Mouse (Mus musculus) thymus, postnatal 25 days (tissue): ENCODE measurements around the gene Nmt2.

ENCODE experiments used
- DNase-seq: peaks from one replicate; pipeline ENCODE4 v3.0.0; 2022

Gene Nmt2

GRCm38 (mm10) chr2:3283602-3284472 is at the start of gene Nmt2:
Nmt2 (plus strand) TSS chr2:3284212.
- peak; percentile 99 for DNase-seq

DNA sequence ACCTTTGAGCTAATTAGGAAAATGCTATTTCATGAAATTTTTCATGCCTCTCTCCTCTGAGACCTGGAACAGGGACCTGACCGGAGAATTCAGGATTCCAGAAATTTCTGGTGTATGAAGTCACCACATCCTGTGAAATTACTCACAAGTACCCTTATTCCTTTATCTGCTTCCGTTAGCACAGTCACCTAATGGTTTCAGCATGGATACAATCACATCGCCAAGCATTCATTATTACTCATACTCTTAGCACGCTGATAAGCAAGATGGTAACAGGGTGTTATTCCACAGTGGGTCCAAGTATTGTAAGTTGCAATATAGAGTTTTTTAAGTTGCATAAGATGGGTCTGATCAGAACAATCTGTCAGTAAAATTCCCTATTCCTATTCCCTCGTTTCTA is 44.8 kb upstream of the Nmt2 start:
- DNase-seq, result no peak

GRCm38 (mm10) chr2:3244251-3244650 is 39.8 kb upstream of the Nmt2 start:
- DNase-seq, result no peak

DNA sequence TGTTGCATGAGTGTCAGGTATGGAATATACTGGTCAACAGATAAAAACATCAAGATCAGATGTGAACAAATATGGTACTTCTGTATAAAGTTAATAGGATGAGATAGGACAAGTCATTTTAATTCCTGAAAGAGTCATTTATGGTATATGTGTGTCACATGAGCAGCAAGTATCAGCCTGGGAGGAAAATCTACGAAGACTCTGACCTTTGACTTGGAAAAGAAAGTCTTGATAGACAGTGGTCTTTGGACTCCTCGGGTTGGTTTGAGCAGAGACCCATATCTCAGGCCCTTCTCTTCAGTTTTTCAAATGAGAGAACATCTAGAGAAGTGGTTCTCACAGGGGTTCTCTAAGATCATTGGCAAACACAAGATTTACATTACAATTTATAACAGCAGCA is 32.7 kb upstream of the Nmt2 start:
- DNase-seq, result no peak

DNA sequence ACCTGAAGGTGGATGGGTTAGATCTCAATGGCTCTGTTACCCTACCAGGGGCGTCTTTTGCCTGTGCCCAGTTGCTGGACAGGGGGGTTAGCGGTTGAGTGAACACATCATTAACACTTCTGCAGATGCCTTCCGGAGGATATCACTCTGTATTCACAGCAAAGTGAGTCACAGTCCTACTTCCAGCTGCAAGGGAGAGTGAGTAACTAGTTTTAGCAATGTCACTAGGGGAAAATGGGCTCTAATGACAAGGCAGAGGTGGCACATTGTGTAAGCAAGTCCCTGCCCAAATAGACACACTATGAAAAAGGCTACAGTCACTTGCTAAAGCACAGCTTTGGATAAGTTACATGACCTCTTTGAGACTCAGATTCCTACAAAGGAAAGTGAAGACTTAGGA is 17.5 kb upstream of the Nmt2 start:
- no peak for DNase-seq

GRCm38 (mm10) chr2:3267879-3268278 is 16.1 kb upstream of the Nmt2 start:
- no peak for DNase-seq

GRCm38 (mm10) chr2:3273349-3273748 is 10.7 kb upstream of the Nmt2 start:
- no peak for DNase-seq

DNA sequence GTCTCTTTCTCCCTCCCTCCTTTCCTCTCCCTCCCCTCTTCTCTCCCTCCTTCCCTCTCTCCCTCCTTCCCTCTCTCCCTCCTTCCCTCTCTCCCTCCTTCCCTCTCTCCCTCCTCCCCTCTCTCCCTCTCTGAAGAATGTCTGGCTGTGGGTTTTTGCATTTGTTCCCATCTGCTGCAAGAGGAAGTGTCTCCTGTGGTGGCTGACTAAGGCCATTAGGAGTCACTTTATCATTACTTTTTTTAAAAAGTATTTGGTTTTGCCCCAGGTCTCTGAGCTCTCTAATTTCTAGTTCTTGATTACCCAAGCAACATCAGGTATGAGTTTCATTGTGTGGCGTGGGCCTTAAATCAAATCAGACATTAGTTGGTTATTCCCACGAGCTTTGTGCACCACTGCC is 7.9 kb upstream of the Nmt2 start:
- no peak for DNase-seq

GRCm38 (mm10) chr2:3277502-3277901 is 6.5 kb upstream of the Nmt2 start:
- no peak for DNase-seq

- DNase-seq, result no peak
These were observed 2.7 kb upstream of the Nmt2 start for GRCm38 (mm10) chr2:3281311-3281710.

- no peak for DNase-seq
These were observed 978 bp upstream of the Nmt2 start for GRCm38 (mm10) chr2:3282866-3283601.

DNA sequence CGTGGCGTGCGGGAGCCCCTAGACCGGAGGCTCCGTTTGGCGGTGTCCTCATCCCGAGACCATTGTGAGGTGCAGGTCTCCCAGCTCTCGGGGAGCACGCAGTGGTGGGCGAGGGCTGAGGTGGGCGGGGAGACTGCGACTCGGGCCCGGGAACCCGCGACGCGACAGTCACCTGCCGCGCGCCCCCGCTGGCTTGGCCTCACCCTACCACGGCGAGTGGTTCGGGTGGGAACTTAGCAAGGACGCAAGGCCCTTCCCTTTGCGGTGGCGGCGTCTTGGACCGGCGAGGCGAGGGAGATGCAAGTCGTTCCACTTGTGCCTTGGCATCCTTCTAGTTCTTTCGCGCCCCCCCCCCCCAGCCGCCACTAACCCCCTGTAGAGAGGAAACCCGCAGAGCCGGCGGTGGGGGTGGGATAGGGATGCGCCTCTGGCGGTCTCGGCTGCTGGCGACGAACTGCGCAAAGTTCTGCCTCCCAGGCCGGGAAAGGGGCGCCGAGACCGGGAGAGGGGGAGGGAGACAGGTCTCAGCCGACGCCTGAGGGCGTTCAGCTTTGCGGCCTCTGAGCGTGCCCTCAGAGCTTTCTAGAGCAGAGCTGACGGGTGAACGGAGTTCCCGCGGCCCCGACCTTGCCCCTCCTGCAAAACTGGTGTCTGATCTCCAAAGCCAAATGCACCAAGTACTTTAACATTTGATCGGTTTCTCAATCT is 615 bp downstream of the Nmt2 start:
- peak; percentile 70 for DNase-seq

DNA sequence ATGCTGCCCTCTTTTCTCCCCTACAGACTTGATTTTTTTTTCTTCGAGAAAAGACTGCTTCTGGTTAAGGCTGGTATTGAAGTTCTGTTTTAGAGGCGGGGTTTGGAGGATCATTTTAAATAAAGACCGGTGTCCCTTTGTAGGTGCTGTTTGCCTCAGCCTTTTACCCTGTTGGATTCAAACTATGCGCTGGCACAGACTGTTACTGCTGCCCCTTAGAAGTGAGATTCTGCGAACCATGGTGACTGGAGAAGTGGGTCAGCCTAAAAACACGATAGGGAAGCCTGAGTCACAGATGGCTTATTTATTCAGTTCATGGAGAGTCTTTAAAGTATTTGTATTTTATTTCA is 1.1 kb downstream of the Nmt2 start:
- DNase-seq, result no peak

DNA sequence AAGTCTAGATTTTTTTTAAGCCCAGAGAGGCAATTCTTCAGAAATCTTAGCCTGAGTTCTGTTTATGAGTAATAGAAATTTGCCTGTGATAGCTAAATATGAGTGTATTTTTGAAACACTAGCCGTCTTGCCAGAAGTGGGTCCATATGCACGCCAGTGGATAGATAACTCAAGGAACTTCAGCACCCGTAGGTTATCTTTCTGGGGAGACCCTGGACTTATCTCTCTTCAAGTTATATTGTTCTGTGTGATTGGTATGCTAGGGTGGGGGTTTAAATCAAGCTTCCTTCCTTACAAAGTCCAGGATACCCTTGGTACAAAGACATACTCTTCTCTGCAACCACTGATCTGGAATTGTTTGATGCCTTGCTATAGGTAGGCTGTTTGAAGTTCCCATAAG is 1.7 kb downstream of the Nmt2 start:
- DNase-seq, result no peak

DNA sequence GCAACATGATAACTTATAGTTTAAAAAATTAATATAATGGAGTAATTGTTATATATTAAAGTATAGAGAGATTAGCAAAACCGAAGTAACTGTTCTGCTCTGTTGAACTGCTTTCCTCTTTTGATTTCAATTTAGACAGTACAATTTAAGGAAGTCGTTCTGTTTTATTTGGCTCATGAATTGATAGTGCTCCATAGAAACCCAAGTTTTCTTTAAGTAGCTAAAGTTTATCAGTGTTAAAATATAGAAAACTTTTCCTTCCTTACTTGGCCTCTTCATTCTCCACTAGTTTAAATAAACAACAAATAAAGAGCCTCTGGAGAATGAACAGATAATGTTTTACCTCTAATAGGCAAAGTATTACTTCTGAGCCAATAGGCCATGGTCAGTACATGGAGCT is 2.2 kb downstream of the Nmt2 start:
- no peak for DNase-seq

DNA sequence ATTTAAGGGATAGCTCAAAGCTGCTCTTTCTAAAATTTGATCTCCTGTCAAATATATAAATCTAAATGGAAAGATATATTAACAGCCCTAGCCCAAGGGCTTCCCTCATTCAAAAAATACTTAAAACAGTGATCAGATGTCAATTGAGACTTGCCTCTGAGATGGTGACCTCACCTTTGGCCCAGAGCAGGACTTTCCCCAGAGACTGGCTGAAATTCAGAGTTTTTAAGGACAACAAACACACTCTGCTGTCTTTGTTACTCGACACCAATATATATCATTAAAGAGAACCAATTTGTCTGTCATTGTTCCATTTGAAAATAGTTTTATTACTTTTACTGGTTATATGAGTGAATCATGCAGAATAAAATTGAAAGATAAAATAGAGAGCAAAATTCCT is 5.6 kb downstream of the Nmt2 start:
- no peak for DNase-seq

- no peak for DNase-seq
These were observed 8.2 kb downstream of the Nmt2 start for GRCm38 (mm10) chr2:3292170-3292569.

- no peak for DNase-seq
These were observed 11.8 kb downstream of the Nmt2 start for GRCm38 (mm10) chr2:3295826-3296225.

DNA sequence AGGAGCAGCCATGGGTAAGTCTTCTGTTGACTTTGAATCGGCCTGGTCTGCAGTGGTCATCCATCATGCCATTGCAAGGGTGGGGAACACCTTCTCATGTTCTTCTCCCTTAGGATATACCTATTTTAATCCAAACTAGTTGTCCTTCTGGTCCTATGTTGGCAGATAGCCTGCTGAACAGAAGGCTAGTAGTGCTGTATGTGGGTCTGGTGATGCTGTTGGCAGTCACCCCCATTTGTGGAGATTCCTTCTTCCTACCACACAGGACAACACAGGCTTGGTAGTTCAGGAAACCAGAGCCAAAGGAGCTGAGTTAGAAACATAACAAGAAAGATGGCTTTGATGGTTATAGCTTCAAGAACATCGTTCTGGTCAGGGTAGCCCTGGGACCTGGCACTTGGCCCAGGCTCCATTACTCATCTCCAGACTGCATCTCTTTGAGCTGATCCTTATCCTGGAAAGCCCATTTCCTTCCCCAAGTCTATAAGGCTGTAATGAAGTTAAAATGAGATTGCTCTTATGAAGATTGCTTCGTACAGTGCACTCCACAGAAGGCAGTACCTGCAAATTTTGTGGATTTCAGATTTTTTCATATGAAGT is 21.5 kb downstream of the Nmt2 start:
- DNase-seq, result no peak

DNA sequence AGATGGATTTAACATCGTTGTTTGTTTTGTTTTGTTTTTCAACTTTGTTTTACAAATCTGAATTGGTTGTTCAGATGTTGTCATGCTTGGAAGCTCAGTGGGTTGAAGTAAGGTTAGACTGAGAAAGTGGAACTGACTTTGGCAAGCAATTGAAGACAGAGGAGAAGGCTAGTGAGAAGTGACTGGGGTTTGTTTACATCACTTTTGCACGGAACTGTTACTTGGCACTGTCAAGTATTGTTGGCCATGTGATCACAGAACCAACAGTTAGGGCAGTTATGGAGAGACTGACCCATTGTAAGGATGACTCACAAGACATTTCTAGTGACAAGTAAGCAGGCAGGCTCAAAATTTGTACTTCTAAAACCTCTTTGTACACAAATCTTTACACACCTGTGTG is 39.1 kb downstream of the Nmt2 start:
- no peak for DNase-seq

DNA sequence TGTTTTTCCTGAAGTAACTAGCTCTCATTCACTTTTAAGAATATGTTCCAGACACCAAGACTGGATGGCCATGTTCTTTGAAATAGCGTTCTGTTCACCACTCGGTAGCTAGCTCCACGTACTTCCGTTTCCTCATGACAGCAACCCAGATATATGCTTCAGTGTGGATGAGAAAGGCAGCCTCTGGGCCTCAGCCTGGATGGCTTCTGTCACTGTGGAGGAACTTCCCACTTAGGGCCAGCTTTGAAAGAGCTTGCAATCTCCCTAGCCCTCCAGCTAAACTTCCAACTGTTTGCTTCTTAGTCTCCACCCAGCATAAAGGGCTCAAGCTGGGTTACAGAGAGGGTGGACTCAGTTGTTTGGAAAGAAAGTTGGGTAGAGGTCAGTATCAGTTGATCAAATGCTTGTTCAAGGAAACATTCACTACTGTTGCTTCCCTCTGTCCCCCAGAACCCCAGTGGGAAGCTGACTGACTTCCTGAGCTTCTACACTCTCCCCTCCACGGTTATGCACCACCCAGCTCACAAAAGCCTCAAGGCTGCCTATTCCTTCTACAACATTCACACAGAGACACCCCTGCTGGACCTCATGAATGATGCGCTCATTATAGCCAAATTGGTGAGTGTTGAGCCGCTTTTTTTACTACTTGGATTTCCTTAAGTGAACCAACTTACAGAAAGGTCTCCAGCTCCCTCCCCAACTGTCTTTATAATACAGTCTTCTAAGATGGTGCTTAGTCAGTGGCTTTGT is 40.5 kb downstream of the Nmt2 start:
- no peak for DNase-seq

- no peak for DNase-seq
These were observed 42.5 kb downstream of the Nmt2 start for GRCm38 (mm10) chr2:3326547-3326946.

DNA sequence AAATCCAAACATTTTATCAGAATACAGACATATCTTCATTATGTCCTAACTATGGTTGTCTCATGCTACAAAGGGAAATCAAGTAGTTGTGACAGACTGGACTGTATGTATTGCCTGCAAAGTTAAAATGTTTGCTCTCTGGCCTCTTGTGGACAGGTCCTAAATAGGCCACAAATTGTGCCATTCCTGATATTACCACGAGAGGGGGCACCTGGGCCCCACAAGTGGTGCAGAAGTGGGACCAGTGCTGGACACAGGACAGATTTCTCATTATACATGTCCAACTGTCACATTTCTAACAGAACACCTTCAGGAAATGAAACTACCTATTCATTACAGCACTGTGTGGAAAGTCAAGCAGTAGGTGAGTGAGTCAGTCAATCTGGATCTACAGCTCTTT is 43.3 kb downstream of the Nmt2 start:
- DNase-seq, result no peak
